Mouse (Mus musculus) megakaryocyte, embryonic 14.5 days (primary cell): Measurements from ENCODE around the gene Ssrp1.

Experiments
- FLI1 ChIP-seq: IDR thresholded peaks from 2 replicates; pipeline ENCODE4 v1.6.1; 2012; ENCODE audit warnings: low read length, inconsistent platforms, mixed read lengths
- GATA1 ChIP-seq: IDR thresholded peaks from 3 replicates; pipeline ENCODE4 v1.6.1; 2012; ENCODE audit warnings: mixed read lengths, low read length, inconsistent platforms, borderline replicate concordance

DNA sequence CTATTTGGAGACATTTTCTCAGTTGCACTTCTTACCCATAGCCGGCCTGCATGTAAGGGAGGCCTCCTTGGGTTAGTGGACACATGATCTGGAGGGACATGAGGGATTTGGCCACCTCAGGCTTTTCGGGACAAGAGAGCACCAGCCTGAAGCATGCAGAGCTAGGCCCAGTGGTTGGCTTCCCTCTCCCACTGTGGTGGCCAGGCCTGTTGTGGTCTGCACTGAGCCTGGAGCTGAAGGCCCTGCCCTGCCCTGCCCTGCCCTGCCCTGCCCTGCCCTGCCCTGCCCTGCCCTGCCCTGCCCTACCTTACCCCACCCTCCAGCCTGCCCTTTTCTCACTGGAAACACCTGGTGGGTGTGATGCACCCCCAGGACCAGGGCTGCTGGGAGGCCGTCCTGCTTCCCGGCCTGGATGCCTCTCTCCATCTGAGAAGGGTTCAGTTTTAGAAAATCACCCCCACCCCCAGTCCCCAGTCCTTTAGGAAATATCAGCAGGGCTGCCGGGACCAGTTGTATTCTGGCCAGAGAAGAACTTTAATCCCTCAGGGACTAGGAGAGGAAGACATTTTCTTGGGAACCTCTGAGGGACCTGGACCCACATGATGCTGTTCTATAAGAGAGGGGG is 16.3 kb downstream of the Ssrp1 start:
- TF ChIP-seq GATA1 (no peak), FLI1 (no peak)
